Mouse (Mus musculus): ENCODE measurements around the gene Gpc6. TPM values are rescaled to one million over a fixed set of nuclear protein-coding genes. Genes with fewer than 3 reads are reported as not detected.

Gpc6 gene
- polyA plus RNA-seq, 1 experiment from 2014 or later: 32.2 TPM

DNA sequence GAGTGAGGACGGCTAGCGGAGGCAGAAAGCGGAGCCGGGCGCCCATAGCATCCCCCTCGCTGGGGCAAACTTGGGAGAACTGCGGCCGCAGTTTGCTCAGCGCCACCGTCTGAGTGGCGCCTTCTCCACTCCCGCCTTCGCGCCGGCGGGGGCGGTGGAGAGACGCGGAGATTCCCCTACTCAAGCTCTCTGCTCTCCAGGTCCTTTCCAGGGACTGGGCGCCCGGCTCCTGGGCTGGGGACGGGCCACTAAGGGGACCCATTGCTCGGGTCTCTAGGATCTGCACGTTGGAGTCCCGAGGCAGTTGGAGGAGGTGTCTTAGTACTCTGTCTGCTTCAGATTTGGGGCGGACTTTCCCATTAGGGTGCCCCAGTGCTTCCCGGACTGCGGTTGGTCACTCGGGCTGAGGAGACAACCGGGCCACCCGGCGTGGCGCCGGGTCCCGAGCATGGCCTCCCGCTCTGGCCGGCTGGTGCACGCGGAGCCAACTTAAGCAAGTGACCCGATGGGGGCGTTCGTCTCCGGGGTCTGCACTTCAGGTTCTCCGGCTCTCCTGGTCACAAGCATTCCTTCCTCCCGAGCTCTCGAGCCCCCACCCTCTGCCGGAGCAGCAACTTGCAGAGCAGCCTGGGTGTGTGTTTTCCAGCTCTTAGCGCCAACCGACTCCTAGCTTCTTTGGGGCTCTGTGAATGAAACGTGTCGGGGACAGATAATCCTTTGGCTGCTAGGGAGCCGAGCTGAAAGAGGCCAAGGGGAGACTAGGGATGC lies 1.5 kb downstream of the Gpc6 start:
- under 1% methylated on average over 52 of the region's 52 CpGs for WGBS
- Histone ChIP-seq H3K4me3 (ENCODE audit: low read depth, low read length) (peak overlapping the region; percentile 64), H3K4me1 (replicated peaks; ENCODE audit: control insufficient read depth, insufficient read depth, low read length) (no peaks in the 10 kb centered on the region), H3K9ac (ENCODE audit: low read depth, low read length) (peak overlapping the region; percentile 81), H3K4me2 (replicated peaks; ENCODE audit: low read depth, low read length) (peak overlapping the region; percentile 78), H3K9me3 (ENCODE audit: control insufficient read depth, low read length) (no peaks in the 10 kb centered on the region), H3K36me3 (ENCODE audit: control insufficient read depth, insufficient read depth, low read length) (no peaks in the 10 kb centered on the region), H3K27me3 (ENCODE audit: control insufficient read depth, insufficient read depth, low read length) (no peaks in the 10 kb centered on the region), H3K27ac (ENCODE audit: low read depth, low read length) (peak overlapping the region; percentile 91)
- ATAC-seq (ENCODE audit: low FRiP score) (peak; percentile 87), DNase-seq (ENCODE audit: low spot score) (peak; percentile 84)

DNA sequence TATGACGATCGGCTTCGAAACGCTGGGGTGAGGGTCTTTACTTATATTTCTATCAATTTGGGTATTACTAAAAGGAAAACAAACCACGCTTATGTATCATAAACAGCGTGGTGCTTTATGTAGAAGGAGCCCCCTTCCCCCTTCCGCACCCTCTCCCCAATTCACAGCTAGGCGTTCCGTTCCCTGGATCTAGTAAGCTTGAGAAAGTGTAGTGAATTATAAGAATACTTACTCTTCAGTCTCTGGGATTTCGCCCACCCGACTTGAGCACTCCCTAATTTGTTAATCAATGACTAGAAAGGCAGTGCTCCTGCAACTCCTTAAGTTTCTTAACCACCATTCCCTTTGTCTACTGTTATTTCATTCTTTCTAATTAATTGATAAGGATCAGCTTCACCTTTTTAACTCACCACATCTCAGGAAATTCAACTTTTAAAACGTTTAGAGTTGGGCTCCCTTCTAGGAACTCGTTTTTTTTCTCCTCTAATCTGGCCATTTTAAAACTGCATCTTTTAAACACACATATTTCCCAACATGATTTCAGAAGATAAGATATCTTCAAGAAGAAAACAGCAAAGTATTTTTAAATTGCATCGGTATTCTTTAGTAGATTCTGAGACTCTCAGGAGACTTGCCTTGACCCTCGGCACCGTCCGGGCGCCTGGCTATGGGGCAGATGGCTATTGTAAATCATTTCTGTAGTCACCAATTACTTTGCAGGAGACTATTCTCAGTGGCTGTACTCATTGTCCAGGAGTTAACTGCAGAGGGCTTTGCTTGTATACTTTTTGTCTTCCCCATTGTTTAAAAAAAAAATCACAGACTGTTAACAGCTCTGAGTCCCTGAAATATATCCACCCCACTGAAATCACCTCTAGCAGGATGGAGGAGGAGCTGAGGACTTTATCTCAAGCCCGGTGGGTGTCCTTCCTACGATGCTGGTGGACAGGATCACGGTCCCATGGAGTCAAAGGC lies 2.5 kb downstream of the Gpc6 start:
- ATAC-seq (ENCODE audit: low FRiP score) (no peak), DNase-seq (ENCODE audit: low spot score) (peak; percentile 45)
- WGBS: under 1% methylated on average over 21 of the region's 21 CpGs
- H3K4me1 ChIP-seq (replicated peaks; ENCODE audit: control insufficient read depth, insufficient read depth, low read length): no peaks in the 10 kb centered on the region
- peak overlapping the region; percentile 81 for H3K9ac ChIP-seq (ENCODE audit: low read depth, low read length)
- H3K27ac ChIP-seq (ENCODE audit: low read depth, low read length): peak overlapping the region; percentile 91
- H3K4me3 ChIP-seq (ENCODE audit: low read depth, low read length): peak overlapping the region; percentile 64
- H3K27me3 ChIP-seq (ENCODE audit: control insufficient read depth, insufficient read depth, low read length): no peaks in the 10 kb centered on the region
- no peaks in the 10 kb centered on the region for H3K36me3 ChIP-seq (ENCODE audit: control insufficient read depth, insufficient read depth, low read length)
- peak overlapping the region; percentile 78 for H3K4me2 ChIP-seq (replicated peaks; ENCODE audit: low read depth, low read length)
- no peaks in the 10 kb centered on the region for H3K9me3 ChIP-seq (ENCODE audit: control insufficient read depth, low read length)

DNA sequence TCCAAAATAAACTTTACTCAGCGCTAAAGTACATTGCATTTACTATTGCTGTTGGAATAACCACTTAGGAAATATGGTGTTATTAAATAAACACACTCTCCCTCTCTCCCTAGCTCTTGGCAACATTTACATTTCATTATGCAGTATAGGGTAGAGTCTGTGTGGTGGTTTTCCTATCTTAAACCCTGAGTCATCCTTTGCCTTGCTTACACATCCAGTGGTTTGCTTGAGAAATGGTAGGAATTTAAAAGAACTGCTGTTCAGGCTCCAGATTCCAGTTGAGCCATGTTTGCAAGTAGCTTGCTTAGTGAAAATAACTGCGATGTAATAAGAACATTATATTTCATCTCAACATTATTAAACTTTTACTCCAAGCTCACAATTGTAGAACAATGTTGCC lies 3.3 kb downstream of the Gpc6 start:
- Histone ChIP-seq H3K4me3 (ENCODE audit: low read depth, low read length) (peak overlapping the region; percentile 64), H3K27me3 (ENCODE audit: control insufficient read depth, insufficient read depth, low read length) (no peaks in the 10 kb centered on the region), H3K4me1 (replicated peaks; ENCODE audit: control insufficient read depth, insufficient read depth, low read length) (no peaks in the 10 kb centered on the region), H3K9ac (ENCODE audit: low read depth, low read length) (no peak overlapping the region), H3K9me3 (ENCODE audit: control insufficient read depth, low read length) (no peaks in the 10 kb centered on the region), H3K36me3 (ENCODE audit: control insufficient read depth, insufficient read depth, low read length) (no peaks in the 10 kb centered on the region), H3K4me2 (replicated peaks; ENCODE audit: low read depth, low read length) (peak overlapping the region; percentile 78), H3K27ac (ENCODE audit: low read depth, low read length) (no peak overlapping the region)
- DNase-seq (ENCODE audit: low spot score) (peak; percentile 15), ATAC-seq (ENCODE audit: low FRiP score) (no peak)
- 52% methylated on average over 2 of the region's 2 CpGs for WGBS

DNA sequence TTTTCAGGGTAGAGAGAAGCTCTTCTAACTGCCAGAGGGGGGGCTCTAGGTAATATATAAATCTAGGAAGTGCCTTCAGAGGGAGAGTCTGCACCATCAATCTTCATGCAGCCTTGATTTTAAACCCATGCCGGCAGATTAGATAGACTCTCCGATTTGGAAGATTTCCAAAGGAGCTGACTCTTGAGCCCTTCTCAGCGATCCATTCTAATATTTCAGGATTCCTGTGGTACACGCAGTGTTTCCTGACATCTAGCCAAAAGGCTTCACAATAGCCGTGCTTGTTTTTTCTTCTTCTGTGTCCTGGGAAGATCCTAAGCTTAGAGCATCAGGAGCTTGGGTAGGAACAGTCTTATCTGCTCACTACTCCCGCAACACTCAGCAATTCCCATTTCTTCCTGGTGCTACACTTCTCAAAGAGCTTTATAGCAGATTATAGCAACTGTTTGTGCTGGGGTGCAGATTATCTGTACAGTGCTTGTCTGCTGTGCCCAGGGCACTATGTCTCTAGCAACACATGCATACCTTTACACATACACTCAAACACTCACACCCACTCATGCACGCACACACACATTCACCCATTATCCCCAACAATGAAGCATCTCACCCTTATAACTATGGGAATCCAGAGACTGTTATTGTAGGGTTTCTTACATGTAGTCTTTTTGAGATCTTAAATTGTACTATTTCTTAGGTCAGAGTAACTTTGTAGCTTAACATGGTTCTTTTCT lies 3.8 kb downstream of the Gpc6 start:
- DNase-seq (ENCODE audit: low spot score) (peak; percentile 13), ATAC-seq (ENCODE audit: low FRiP score) (no peak)
- H3K27me3 ChIP-seq (ENCODE audit: control insufficient read depth, insufficient read depth, low read length): no peaks in the 10 kb centered on the region
- 0 out of 2 replicates have a peak overlapping the region, but pooled peaks have one; percentile 1 for H3K4me3 ChIP-seq (ENCODE audit: low read depth, low read length)
- no peaks in the 10 kb centered on the region for H3K9me3 ChIP-seq (ENCODE audit: control insufficient read depth, low read length)
- no peak overlapping the region for H3K9ac ChIP-seq (ENCODE audit: low read depth, low read length)
- no peaks in the 10 kb centered on the region for H3K36me3 ChIP-seq (ENCODE audit: control insufficient read depth, insufficient read depth, low read length)
- WGBS: 65% methylated on average over 7 of the region's 7 CpGs
- no peak overlapping the region; the same call in 1 of the 2 replicates for H3K4me2 ChIP-seq (replicated peaks; ENCODE audit: low read depth, low read length)
- H3K27ac ChIP-seq (ENCODE audit: low read depth, low read length): no peak overlapping the region
- H3K4me1 ChIP-seq (replicated peaks; ENCODE audit: control insufficient read depth, insufficient read depth, low read length): no peaks in the 10 kb centered on the region

DNA sequence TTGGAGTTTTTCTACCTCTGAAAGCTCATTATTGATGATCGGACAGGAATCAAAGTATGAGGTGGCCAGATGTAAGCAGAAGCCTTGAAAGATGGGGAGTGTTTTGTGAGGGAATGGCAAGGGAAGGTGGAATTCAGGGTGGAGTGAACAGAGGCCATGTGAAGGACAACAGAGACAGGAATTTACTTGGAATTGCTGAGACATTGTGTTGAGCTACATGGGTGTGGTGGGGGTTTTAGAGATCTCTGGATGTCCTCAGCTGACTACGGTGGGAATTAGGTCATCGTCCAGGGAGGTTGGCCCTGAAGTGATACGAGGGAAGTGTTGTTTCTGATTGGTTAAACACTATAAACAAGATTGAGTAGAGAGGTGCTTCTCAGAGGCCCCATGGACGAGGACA lies 8.7 kb downstream of the Gpc6 start:
- Histone ChIP-seq H3K27ac (ENCODE audit: low read depth, low read length) (no peak overlapping the region), H3K36me3 (ENCODE audit: control insufficient read depth, insufficient read depth, low read length) (no peaks in the 10 kb centered on the region), H3K9me3 (ENCODE audit: control insufficient read depth, low read length) (no peaks in the 10 kb centered on the region), H3K4me3 (ENCODE audit: low read depth, low read length) (no peak overlapping the region), H3K4me2 (replicated peaks; ENCODE audit: low read depth, low read length) (no peak overlapping the region), H3K9ac (ENCODE audit: low read depth, low read length) (no peak overlapping the region), H3K27me3 (ENCODE audit: control insufficient read depth, insufficient read depth, low read length) (no peaks in the 10 kb centered on the region), H3K4me1 (replicated peaks; ENCODE audit: control insufficient read depth, insufficient read depth, low read length) (no peaks in the 10 kb centered on the region)
- WGBS: 87% methylated on average over 5 of the region's 5 CpGs
- DNase-seq (ENCODE audit: low spot score) (no peak), ATAC-seq (ENCODE audit: low FRiP score) (no peak)

DNA sequence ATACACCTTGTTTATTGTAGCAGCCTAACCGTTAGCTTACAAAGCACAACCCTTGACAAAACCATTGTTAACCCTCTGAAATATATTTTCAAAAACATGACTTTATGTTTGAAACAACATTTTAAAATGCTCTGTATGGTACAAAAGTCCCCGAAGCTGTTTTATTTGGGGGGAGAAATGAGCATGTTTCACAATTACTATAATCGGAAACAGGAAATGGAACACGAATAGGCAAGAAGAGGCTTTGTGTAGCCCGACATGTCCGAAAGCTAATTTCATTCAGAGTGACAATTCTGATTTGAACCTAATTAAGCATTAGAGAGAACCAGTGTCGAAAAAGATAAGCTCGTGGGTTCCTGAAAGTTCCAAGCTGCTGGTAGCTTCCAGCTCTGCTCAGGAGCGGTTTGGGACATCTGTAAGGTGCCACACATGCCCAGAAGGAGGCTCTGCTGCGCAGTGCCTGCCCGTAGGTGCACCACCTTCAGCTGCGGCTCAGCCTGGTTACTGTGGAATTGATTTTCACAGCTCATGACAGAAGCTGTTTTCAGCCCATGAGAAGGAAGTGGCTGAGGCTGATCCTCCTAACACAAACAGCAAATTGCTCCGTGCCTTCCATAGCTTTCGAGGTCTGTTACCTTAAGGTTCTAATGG lies 12.9 kb downstream of the Gpc6 start:
- H3K4me2 ChIP-seq (replicated peaks; ENCODE audit: low read depth, low read length): no peak overlapping the region
- H3K4me3 ChIP-seq (ENCODE audit: low read depth, low read length): no peak overlapping the region
- H3K27me3 ChIP-seq (ENCODE audit: control insufficient read depth, insufficient read depth, low read length): no peaks in the 10 kb centered on the region
- no peaks in the 10 kb centered on the region for H3K9me3 ChIP-seq (ENCODE audit: control insufficient read depth, low read length)
- no peak overlapping the region for H3K9ac ChIP-seq (ENCODE audit: low read depth, low read length)
- DNase-seq (ENCODE audit: low spot score) (no peak), ATAC-seq (ENCODE audit: low FRiP score) (no peak)
- 83% methylated on average over 14 of the region's 14 CpGs for WGBS
- H3K4me1 ChIP-seq (replicated peaks; ENCODE audit: control insufficient read depth, insufficient read depth, low read length): no peaks in the 10 kb centered on the region
- no peaks in the 10 kb centered on the region for H3K36me3 ChIP-seq (ENCODE audit: control insufficient read depth, insufficient read depth, low read length)
- no peak overlapping the region for H3K27ac ChIP-seq (ENCODE audit: low read depth, low read length)

DNA sequence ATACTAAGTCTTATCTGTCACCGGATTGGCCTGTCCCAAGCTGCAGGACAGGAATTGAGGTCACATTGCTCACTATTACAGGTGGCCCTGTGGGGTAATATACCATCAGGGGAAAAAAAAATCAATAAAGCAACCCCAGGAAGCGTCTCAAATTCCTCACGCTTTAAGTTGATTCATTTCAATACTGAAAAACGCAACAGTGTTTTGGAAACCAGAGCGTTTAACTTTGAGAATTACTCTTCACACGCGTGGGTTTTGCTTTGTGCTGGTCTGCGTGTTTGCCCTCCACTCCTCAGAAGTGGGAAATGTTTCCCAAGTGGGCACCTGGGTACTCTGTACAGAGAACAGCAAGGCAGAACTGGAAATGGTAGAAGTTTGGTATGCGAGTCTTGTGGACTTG lies 13.6 kb downstream of the Gpc6 start:
- WGBS: 89% methylated on average over 9 of the region's 9 CpGs
- H3K27me3 ChIP-seq (ENCODE audit: control insufficient read depth, insufficient read depth, low read length): no peaks in the 10 kb centered on the region
- H3K36me3 ChIP-seq (ENCODE audit: control insufficient read depth, insufficient read depth, low read length): no peaks in the 10 kb centered on the region
- no peaks in the 10 kb centered on the region for H3K9me3 ChIP-seq (ENCODE audit: control insufficient read depth, low read length)
- no peak overlapping the region for H3K4me2 ChIP-seq (replicated peaks; ENCODE audit: low read depth, low read length)
- H3K4me3 ChIP-seq (ENCODE audit: low read depth, low read length): no peak overlapping the region
- ATAC-seq (ENCODE audit: low FRiP score): no peak
- H3K4me1 ChIP-seq (replicated peaks; ENCODE audit: control insufficient read depth, insufficient read depth, low read length): no peaks in the 10 kb centered on the region
- H3K27ac ChIP-seq (ENCODE audit: low read depth, low read length): no peak overlapping the region
- DNase-seq (ENCODE audit: low spot score): no peak
- no peak overlapping the region for H3K9ac ChIP-seq (ENCODE audit: low read depth, low read length)

DNA sequence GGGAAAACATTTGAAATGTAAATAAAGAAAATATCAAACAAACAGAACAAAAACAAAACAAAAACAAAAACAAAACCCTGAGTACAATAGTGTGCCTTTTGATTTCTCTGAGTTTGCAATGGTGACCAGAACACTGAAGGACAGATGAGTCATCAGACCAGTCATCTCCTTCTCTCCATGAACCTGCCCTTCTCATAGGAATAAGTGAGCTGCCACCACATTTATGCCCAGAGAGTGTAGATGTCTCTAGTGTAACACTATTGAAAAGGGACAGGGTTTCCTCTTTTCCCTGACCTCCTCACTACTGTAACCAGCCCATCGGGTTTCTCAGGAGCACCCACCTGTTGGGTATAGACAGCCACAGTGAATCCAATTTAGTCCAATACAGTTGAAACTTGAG lies 14.4 kb downstream of the Gpc6 start:
- H3K4me3 ChIP-seq (ENCODE audit: low read depth, low read length): no peak overlapping the region
- H3K4me1 ChIP-seq (replicated peaks; ENCODE audit: control insufficient read depth, insufficient read depth, low read length): no peaks in the 10 kb centered on the region
- no peak overlapping the region for H3K4me2 ChIP-seq (replicated peaks; ENCODE audit: low read depth, low read length)
- H3K9ac ChIP-seq (ENCODE audit: low read depth, low read length): no peak overlapping the region
- no peaks in the 10 kb centered on the region for H3K9me3 ChIP-seq (ENCODE audit: control insufficient read depth, low read length)
- DNase-seq (ENCODE audit: low spot score) (no peak), ATAC-seq (ENCODE audit: low FRiP score) (no peak)
- H3K27me3 ChIP-seq (ENCODE audit: control insufficient read depth, insufficient read depth, low read length): no peaks in the 10 kb centered on the region
- no peak overlapping the region for H3K27ac ChIP-seq (ENCODE audit: low read depth, low read length)
- WGBS: 75% methylated on average over 1 of the region's 1 CpGs
- H3K36me3 ChIP-seq (ENCODE audit: control insufficient read depth, insufficient read depth, low read length): no peaks in the 10 kb centered on the region
